ENCODE assay signal across 5 mouse cellular contexts in the genomic region with DNA sequence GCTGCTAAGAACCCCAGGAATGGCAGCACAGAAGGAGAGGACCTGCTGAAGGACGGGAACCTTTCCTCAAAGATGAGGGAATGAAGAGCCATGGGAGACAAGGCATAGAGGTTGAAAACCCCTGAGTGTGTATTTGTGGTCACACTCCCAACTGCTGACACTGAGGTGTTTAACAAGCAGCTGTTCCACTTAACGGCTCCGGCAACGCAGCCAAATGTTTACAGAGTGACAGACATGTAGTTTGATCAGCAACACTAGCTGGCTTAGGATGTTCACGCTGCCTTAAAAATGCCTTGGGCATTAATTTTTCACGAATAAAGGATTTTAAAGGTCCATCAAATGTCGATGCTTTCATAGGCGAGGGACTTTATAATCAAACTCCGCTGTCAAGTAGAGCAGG.
"Had no signal": no experiment of that assay in that cellular context is flagged by ENCODE, and none has a peak within 500 bp of the region (broad histone marks: within the 10 kb centered on the region; RNA-seq: fewer than 3 reads in every experiment).

No protein-coding gene starts in this region.

- H3K27ac ChIP-seq: kidney, embryonic 15.5 days; limb, embryonic 10.5 days; liver, embryonic 12.5 days; lung, embryonic 15.5 days had no signal

- H3K36me3 ChIP-seq: liver, embryonic 12.5 days had no signal

- H3K9ac ChIP-seq: kidney, embryonic 15.5 days; liver, embryonic 12.5 days; lung, embryonic 15.5 days had no signal

- DNase-seq: right cerebral cortex, postnatal 25 days had no signal

- H3K4me2 ChIP-seq: kidney, embryonic 15.5 days; liver, embryonic 12.5 days; lung, embryonic 15.5 days had no signal

- H3K4me3 ChIP-seq: kidney, embryonic 15.5 days; limb, embryonic 10.5 days; liver, embryonic 12.5 days; lung, embryonic 15.5 days had no signal

- H3K9me3 ChIP-seq: kidney, embryonic 15.5 days; limb, embryonic 10.5 days; liver, embryonic 12.5 days; lung, embryonic 15.5 days had no signal

- H3K27me3 ChIP-seq: kidney, embryonic 15.5 days; liver, embryonic 12.5 days; lung, embryonic 15.5 days had no signal

- ATAC-seq: liver, embryonic 12.5 days had no signal
